Mouse (Mus musculus): ENCODE data around the gene Tsks.

Tsks gene

DNA sequence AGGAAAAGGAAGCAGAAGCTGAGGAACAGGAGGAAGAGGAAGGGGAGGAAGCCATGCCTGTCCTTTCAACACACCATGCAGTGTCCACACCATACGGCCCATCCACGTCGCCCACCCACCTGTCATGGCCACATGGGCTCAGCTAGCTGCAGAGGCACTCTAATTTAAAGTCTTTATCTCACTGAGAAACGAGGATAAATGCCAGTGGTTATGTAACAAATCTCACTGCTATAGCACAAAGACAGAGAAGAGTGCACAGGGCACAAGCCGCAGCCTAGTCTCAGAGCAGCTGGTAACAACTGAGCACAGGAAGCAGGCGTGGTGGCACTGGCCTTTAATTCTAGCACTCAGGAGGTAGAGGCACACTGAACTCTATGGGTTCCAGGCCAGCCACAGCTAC lies 6.9 kb downstream of the Tsks start:
- DNase-seq (ENCODE audit: low spot score in 2 of 2), result no peak

DNA sequence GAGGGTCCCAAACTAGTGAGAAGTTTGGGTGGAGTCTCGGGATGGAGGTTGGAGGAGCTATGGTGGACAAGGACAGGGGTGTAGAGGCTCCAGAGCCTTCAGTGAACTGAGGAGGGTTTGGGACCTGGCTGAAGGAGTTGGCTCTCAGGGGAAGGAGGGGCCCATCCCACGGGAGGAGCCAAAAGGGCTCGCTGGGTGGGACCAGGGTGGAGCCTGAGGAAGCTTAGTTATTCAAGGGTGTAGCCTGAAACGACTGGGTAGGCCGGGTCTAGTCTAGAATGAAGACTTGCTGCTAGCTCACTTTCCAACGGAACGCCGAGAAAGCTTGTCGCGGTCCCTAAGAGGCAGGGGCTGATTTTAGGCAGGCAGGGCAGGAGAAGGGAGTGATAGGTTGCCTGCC lies 9.0 kb downstream of the Tsks start:
- DNase-seq (ENCODE audit: low spot score in 2 of 2), result peak; percentile 76 to 83

DNA sequence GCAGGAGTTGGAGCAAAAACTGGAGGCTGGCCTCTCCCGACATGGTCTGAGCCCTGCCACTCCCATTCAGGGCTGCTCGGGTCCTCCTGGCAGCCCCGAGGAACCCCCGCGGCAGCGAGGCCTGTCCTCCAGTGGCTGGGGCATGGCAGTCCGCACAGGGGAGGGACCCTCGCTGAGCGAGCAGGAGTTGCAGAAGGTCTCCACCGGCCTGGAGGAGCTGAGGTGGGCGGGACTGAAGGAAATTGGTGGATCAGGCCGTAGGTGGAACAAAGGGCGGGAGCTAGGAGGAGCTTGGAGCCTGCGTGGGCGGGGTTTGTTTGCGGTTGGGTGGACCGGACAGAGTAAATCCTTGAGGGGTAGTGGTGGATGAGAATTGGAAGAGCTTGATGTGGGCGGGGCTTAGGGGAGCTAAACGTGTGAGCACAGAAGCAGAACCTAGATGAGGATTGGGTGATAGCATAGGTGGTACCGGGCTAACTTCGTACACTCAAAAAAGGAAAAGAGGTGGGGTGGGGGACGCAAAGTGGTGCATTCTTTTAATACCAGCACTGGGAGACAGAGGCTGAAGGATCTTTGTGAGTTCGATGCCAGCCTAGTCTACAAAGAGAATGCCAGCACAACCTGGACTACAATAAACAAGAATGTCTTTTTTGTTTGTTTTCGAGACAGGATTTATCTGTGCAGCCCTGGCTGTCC lies 9.8 kb downstream of the Tsks start:
- DNase-seq (ENCODE audit: low spot score in 2 of 2), result peak; percentile 92

DNA sequence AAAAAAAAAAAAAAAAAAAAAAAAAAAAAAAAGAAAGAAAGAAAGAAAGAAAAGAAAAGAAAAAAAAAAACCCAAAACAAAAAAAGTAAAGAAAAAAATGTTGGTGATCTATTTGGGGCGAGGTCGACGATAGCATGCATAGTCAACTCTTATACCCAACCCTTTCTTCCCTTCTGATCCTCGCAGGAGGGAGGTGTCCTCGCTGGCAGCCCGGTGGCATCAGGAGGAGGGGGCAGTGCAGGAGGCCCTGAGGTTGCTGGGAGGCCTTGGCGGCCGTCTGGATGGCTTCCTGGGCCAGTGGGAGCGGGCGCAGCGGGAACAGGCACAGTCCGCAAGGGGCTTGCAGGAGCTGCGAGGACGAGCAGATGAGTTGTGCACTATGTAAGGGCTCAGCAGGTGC lies 10.6 kb downstream of the Tsks start:
- no peak for DNase-seq (ENCODE audit: low spot score in 2 of 2)

DNA sequence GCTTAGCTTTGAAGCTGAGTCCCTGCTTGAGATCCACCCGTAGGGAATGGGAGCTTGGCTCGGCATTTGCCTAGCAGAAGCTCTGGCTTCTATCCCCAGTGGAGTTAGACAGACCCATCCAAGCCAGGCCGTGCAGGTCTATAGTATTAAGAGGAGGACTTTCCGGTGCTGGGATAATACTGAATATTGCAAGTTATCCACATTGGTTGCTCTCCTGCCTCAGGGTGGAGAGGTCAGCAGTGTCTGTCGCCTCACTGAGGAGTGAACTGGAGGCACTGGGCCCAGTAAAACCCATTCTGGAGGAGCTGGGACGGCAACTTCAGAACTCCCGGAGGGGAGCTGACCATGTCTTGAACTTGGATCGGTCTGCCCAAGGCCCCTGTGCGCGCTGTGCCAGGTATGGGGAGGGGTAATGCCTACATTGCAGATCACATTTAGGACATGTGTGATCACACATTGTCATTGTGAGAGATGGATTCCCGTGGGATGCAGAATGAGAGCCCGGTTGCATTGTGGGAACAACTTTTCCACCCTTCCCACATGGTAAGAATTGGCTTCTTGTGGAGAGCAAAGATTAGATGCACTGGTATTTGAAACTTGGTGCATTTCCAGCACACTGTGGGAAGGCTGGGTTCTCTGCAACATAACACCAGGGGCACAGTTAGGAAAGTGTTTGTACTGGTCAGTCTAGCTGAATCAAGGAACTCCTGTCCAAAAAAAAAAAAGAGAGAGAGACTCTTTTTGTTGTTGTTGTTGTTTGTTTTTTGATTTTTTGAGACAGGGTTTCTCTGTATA lies 11.3 kb downstream of the Tsks start:
- no peak for DNase-seq (ENCODE audit: low spot score in 2 of 2)

DNA sequence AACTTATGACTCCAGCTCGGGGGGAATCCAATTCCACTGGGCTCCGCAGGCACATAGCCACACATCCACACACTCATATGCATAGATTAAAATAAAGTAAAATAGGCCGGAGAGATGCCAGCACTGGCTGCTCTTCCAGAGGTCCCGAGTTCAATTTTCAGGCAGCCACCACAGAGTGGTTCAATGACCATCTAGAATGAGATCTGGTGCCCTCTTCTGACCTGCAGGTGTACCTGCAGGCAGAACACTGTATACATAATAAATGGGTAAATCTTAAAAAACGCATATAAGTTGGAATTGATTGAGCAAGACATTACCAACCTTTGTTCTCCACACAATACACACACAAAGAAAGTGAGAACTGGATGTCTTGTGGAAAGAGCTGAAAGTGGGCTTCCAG lies 12.6 kb downstream of the Tsks start:
- no peak for DNase-seq (ENCODE audit: low spot score in 2 of 2)

DNA sequence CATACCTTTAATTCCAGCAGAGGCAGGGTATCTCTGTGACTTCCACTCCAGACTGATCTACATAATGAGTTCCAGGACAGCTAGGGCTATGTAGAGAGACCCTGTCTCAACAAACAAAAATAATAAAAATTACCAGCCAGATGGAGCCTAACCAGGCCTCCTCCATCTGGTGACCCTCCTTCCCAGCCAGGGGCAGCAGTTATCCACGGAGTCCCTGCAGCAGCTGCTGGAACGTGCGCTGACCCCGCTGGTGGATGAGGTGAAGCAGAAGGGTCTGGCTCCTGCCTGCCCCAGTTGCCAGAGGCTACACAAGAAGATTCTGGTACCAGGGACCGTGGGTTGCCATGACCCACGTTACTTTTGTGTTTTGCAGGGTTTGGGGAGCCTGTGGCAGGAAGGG lies 13.3 kb downstream of the Tsks start:
- no peak for DNase-seq (ENCODE audit: low spot score in 2 of 2)

DNA sequence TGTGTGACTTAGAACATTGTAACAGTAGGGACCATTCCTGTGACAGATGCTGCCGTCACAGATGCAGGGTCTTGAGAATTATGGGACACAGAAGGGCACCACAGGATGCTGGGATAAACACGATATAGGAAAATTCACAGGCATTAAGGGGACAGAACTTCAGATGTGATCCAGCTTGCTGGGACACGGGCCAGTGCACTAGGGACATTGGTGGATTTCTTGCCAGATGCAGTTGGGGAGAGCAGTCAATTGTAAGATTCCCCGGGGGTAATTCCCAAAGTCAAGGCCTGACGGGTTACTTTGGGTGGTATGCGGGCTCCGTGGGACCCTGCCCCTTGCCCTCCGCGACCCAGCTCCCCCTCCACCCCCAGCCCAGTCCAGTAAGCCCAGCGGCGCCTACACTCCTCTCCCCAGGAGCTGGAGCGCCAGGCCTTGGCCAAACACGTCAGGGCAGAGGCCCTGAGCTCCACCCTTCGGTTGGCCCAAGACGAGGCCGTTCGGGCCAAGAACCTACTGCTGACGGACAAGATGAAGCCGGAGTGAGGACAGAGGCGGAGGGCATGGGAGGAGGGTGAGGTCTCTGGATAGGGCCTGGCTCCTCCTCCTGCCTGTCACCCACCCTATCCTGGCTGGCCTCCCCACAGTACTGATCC lies 14.3 kb downstream of the Tsks start:
- DNase-seq (ENCODE audit: low spot score in 2 of 2), result peak in 1 of 2 experiments; percentile 74

DNA sequence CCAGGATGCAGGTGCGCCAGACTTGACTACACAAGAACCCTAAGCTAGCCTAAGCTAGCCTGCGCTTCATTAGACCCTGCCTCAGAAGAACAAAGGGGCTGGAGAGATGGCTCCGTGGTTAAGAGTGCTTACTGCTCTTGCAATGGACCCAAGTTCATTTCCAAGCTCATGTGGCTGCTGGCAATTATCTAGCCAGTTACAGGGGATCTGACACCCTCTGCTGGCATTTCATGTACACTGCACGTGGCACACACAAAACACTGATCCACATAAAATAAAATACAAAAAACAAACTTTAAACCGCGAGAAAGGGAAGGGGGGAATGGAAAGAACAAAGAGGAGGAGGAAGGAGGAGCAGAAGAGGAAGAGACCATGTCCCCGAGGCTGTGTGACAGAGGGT lies 15.2 kb downstream of the Tsks start:
- no peak for DNase-seq (ENCODE audit: low spot score in 2 of 2)

DNA sequence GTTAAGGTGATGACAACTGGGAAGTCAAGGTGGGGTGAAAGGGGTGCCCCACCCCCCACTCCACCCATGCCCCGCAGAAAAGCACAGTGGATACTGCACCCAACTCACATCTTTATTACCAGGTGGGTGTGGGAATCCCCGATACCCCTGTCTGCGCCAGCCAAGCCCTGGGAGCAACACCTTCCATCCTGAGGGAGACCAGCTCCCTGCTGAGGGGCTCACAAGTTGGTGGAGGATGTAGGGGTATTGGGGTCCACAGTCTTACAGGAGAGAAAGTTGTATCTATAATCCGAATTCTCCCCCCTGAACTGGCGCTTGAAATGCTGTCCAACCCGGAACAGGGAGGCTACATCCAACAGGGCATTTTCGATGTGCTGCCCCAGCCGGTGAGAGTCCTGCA lies 16.3 kb downstream of the Tsks start:
- DNase-seq (ENCODE audit: low spot score in 2 of 2), result no peak

DNA sequence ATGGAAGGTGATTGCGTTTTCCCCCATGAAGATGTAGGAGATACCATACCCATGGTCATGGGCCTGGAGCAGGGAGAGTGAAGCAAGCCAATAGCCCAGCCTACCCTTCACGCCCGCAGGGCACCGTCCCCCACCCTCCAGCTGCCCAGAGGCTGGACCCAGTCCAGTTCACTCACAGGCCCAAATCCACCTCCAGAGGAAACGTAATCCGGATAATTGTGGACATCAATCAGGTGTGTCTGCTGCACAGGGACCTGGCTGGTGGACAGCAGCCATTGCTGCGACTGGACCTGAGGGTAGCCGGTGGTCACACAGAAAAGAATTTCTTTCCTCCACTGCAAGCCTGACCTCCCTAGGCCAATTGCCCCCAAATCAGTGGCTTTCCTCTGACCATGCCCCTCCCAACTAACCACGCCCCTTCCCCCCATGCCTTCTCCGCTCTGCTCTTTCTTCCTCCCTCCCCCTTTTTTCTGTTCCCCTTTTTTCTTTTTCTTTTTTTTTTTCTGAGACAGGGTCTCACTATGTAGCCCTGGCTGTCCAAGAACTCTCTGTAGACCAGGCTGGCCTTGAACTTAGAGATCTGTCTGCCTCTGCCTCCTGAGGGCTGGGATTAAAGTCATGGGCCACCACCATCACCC lies 17.0 kb downstream of the Tsks start:
- DNase-seq (ENCODE audit: low spot score in 2 of 2), result no peak

DNA sequence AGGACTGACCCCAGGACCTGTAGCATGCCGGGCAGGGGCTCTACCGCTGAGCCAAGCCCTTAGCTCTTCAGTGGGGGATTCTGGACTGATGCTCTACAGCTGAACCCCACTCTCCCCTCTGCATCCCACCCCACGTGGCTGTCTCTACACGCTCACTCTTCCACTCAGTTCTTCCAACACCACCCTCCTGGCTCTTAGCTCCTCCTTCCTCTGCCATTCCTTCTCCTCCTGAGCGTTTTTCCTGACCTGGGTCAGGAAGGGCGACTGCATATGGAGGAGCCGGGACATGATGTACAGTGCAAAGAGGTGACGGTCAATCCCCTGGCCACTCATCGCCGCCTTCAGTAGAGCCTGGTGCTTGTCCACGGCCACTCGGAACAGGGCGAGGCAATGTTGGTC lies 17.5 kb downstream of the Tsks start:
- no peak for DNase-seq (ENCODE audit: low spot score in 2 of 2)

DNA sequence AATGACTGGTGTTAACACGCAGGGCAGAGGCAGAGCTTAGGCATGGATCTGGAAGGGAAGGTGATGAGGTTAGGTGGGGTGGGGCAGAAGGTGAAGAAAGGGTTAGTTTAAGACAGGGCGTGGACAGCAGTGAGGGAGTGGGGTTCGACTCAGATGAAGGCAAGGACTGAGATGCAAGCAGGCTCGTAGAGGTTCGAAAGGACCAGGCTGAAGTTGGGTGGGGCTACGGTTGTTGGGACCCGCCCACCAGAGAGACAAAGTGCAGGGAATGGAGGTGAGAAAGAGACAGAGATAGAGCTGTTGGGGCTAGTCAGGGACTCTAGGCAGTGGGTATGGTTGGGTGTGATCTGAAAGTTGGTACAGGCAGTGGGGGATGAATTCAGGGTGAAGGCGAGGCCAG lies 19.3 kb downstream of the Tsks start:
- DNase-seq (ENCODE audit: low spot score in 2 of 2), result no peak

DNA sequence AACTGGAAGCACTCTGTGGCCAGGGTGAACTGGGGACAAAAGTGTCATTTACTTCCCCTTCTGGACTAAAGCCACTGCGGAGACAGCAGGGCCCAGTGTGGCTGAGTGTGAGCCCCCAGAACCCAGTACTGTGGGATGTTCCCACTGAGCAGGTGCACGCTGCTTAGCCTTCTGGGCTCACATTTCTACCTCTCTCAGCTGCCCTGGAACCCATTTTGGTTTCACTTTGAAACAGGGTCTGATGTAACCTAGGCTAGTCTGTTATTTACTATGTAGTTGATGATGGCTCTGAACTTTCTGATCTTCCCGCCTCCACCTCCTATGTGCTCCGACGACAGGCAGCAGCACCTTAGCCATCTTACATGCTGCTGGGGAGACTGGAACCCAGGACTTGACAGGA lies 19.8 kb downstream of the Tsks start:
- no peak for DNase-seq (ENCODE audit: low spot score in 2 of 2)

DNA sequence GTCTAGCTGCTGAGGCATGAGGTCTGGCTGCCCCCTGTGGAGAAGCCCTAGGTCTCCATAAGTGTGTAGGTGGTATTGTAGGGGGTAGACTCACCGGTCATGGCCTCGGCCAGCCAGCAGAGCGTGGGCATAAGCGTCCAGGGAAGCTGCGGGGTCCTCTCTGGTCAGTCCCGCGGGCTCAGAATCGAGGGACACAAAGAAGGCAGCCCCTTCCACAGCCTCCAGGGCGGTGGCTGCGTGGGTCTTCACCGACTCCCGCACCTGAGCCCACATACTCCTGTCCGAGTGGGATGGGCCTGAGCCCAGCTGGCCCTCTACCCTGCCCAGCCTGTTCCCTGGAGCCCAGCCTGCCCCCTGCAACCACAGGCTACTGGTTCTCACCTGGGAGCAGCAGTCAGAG lies 22.0 kb downstream of the Tsks start:
- DNase-seq (ENCODE audit: low spot score in 2 of 2), result no peak

DNA sequence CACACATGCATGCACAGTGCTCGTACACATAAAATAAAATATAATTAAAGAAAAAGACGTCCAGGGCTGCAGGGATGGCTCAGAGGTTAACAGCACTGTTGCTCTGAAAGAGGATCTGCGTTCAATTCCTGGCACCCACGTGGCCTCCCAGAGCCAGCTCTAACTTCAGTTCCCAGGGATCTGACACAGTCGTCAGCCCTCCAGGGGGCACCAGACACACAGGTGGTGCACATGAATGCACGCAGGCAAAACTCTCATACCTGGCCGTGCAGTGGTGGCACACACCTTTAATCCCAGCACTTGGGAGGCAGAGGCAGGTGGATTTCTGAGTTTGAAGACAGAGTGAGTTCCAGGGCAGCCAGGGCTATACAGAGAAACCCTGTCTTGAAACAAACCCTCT lies 23.0 kb downstream of the Tsks start:
- no peak for DNase-seq (ENCODE audit: low spot score in 2 of 2)

DNA sequence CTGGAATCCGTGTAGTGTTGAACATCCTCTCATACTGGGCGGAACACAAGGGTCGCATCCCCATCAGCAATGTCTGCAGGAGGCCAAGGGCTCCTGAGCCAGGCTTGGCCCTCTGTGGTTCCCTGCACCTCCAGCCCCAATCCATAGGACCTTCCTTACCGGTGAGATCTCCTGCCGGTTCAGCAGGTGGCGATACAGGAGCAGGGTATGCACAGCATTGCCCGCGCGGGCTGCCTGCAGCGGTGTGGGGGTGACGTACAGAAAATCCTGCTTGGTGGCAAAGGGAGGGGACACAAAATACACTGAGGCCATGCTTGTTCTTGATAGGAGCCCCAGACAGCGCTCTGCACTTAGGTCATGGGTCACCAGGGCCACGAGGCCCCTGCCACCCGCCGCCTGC lies 23.6 kb downstream of the Tsks start:
- no peak for DNase-seq (ENCODE audit: low spot score in 2 of 2)

DNA sequence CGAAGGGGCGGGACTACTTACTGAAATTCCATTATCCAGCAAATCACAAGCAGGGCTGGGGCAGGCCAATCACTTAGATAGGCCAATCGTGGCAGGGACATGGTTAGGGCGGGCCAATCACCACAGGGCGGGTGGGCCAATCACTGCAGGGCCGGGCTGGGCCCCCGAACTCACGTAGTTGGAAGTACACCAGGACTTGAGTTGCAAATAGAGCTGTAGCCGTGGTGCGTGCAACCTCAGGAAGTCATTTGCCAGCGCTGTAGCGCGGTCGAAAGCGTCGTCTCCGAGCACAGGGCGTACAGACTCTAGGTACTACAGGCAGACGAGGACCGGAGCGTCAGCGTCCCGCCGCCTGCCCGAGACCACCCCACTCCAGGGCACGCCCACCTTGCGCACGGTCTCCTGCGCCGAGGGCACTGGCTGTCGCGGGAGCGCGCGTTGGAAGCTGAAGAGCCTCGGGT lies 27.3 kb downstream of the Tsks start:
- DNase-seq (ENCODE audit: low spot score in 2 of 2), result peak; percentile 78 to 79

DNA sequence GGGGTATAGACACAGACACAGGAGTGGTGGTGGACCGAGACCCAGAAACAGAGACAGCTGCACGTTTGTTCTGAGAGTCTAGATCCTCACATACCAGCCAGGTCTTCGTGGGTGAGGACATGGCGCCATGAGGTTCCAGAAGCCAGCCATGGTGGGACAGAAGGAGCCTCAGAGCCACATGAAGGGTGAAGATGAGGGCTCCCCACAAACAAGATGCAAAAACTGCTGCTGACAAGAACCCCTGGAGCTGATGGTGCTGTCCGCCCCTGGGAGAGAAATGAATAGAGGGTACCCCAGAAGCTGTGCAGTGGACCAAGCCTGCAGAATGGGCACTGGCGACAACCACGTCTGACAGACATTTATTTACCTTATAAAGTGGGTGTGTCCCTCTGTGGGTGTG lies 28.1 kb downstream of the Tsks start:
- DNase-seq (ENCODE audit: low spot score in 2 of 2), result no peak

DNA sequence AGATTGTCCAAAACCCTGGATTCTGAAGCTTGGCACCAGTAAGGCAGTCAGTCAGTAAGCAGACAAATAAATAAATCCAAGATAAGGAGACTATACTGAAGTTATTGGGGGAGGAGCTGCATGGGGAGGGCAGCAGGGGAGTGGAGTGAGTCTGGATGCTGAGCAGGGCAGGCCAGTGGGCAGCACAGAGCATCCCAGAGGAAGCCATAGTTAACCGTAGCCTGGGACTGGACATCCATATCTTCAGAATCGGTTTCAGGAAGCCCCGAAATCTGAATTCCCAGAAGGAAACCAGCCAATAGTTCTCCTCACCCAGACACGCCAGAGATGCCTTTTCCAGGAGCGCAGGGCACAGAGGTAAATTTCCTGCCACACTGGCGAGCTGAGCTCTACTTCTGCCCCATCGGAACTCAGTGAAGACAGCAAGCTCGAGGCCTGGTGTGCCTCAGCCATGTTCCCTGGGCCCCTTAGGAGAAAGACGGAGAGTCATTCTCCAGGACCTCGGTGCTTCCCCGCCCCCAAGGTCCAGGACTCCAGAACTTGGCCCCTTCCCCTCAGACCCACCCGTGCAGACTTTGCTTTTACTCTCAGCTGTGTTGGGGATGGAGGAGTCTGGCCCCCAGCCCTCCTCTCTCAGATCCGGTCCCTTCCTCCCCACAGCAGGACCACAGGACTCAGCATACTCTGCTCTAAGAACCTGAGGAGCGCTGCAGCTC lies 30.6 kb downstream of the Tsks start:
- no peak for DNase-seq (ENCODE audit: low spot score in 2 of 2)

DNA sequence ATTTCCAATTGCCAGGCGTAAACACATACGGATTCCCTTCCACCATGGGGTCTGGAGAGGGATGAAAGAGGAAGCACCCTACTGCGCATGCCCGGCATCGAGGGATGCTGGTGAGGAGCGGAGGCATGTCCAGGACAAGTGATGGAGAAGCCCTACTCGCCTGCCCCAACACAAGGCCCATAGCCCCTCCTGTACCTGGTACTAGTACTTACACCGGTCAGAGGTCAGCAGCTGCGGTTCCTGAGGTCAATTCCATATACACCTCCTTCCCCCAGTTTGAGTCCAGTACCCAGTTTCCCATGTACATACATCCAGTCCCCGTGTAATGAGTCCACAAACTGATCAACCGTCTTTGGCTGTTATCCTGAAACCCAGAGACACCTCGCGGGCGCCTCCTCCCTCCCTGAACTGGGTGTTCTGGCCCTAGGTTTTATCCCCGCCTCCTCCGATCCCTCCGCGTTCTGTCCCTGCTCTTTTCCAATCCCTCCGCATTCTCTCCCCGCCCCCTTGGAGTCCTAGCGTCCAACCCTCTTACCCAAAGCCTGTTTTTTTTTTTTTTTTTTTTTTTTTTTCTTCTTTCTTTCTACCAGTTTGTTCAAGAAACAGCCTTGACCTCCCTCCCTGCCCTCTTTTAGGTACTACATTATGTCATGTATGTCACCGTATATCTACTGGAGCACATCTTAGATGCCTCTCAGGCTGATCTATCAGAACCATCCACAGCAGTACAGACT lies 31.5 kb downstream of the Tsks start, which contains the start of gene Cpt1c:
TSS of gene Cpt1c (minus strand) at position 469 of the 734 bp plus-strand sequence.
- DNase-seq (ENCODE audit: low spot score in 2 of 2), result peak; percentile 42 to 62

All from urinary bladder, adult 18-20 months (tissue).